Mouse (Mus musculus) liver, postnatal 0 days (tissue): Measurements from ENCODE around the gene Baz1a. TPM values are rescaled to one million over a fixed set of nuclear protein-coding genes. Genes with fewer than 3 reads are reported as not detected.

Source experiments
- ATAC-seq: fragments of 200-750 bp; cut with Nextera tagmentation; 2 replicates; pipeline ENCODE4 v1.8.0; 2017; ENCODE audit warnings: mild to moderate bottlenecking, moderate library complexity
- DNase-seq: peaks from one replicate; pipeline ENCODE4 v3.0.0-alpha.2; 2016
- H3K27ac ChIP-seq: fragments of 300-500 bp; sonication (generic); 2 replicates; pipeline ENCODE4 v1.5.1; 2014; ENCODE audit warnings: antibody characterized with exemption, moderate library complexity, mild to moderate bottlenecking, low read depth
- H3K27me3 ChIP-seq: fragments of 300-500 bp; sonication (generic); 2 replicates; pipeline ENCODE4 v1.6.1; 2014; ENCODE audit warnings: low read length, control low read depth, mixed read lengths; ENCODE audit not compliant: insufficient read depth
- H3K36me3 ChIP-seq: fragments of 300-500 bp; sonication (generic); replicated peaks from 2 replicates; pipeline ENCODE4 v1.6.1; 2014; ENCODE audit warnings: mild to moderate bottlenecking, control low read depth, low read length, moderate library complexity, mixed read lengths; ENCODE audit not compliant: insufficient read depth
- H3K4me1 ChIP-seq: fragments of 300-500 bp; sonication (generic); 2 replicates; pipeline ENCODE4 v1.6.1; 2014; ENCODE audit warnings: antibody characterized with exemption, mild to moderate bottlenecking, control low read depth; ENCODE audit not compliant: insufficient read depth
- H3K4me2 ChIP-seq: fragments of 300-500 bp; sonication (generic); 2 replicates; pipeline ENCODE4 v1.6.1; 2014; ENCODE audit warnings: low read depth, mild to moderate bottlenecking, low read length, moderate library complexity, mixed read lengths
- H3K4me3 ChIP-seq: fragments of 300-500 bp; sonication (generic); 2 replicates; pipeline ENCODE4 v1.5.1; 2014; ENCODE audit warnings: low read depth, low read length
- H3K9ac ChIP-seq: fragments of 300-500 bp; sonication (generic); replicated peaks from 2 replicates; pipeline ENCODE4 v1.6.1; 2014; ENCODE audit warnings: mild to moderate bottlenecking, moderate library complexity
- H3K9me3 ChIP-seq: fragments of 300-500 bp; sonication (generic); 2 replicates; pipeline ENCODE4 v1.6.1; 2016; ENCODE audit warnings: mild to moderate bottlenecking, control low read depth, low read length, mixed read lengths
- CTCF ChIP-seq: sonication (generic); IDR thresholded peaks from 2 replicates; pipeline ENCODE4 v1.5.1; 2016; ENCODE audit warnings: antibody characterized with exemption, low read depth
- EP300 ChIP-seq: IDR thresholded peaks from 2 replicates; pipeline ENCODE4 v1.6.1; 2016; ENCODE audit warnings: antibody characterized with exemption, low read depth, mild to moderate bottlenecking
- WGBS: fragments of 180-500 bp; shearing (Covaris S2); extraction: QIAGEN DNeasy Blood & Tissue Kit; methylation state at CpG from one replicate; pipeline ENCODE4 v1.1.7; 2014; ENCODE audit not compliant: insufficient replicate concordance; 5-methylcytosine and 5-hydroxymethylcytosine counted together
- polyA plus RNA-seq: library from polyadenylated mRNA; unstranded; fragments of >200 nt; fragmentation: Nextera tagmentation; extraction: Ambion mirVana; gene quantifications from 2 replicates; pipeline ENCODE4 v1.2.1, GENCODE M21; 2015

Gene Baz1a
- polyA plus RNA-seq, 1 experiment from 2014 or later = 18.5 TPM

DNA sequence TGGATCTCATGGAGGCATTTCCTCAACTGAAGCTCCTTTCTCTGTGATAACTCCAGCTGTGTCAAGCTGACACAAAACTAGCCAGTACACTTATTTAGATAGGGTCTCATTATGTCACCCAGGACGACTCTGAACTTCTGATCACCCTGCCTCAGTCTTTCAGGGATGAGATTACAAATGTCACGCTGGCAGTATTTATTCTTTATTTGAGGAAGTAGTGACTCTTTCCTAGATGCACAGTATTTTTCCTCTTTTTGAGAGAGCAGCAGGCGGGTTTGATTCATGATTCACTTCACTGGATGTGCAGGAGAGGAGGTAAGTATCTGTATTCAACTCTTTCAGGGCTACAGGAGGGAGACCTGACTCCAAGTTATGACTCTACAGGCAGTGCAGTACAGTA is 45.1 kb downstream of the Baz1a start:
- no peaks in the 10 kb centered on the region for H3K27me3 ChIP-seq
- H3K36me3 ChIP-seq = peaks cover 49% of the 10 kb centered on the region
- ATAC-seq = no peak
- TF ChIP-seq CTCF = no peak
- TF ChIP-seq EP300 = no peak
- H3K4me2 ChIP-seq = no peak overlapping the region
- no peak overlapping the region for H3K9ac ChIP-seq
- H3K4me1 ChIP-seq = 0 out of 2 replicates have a peak, but pooled peaks cover 3% of the 10 kb centered on the region
- H3K9me3 ChIP-seq = no peaks in the 10 kb centered on the region
- no peak for DNase-seq
- H3K4me3 ChIP-seq = no peak overlapping the region
- no peak overlapping the region for H3K27ac ChIP-seq
- WGBS = 53% methylated on average over 3 of the region's 3 CpGs

GRCm38 (mm10) chr12:54965532-54966160 is 48.5 kb downstream of the Baz1a start:
- TF ChIP-seq CTCF = no peak
- no peak for DNase-seq
- no peak overlapping the region for H3K4me2 ChIP-seq
- no peaks in the 10 kb centered on the region for H3K27me3 ChIP-seq
- no peaks in the 10 kb centered on the region for H3K9me3 ChIP-seq
- WGBS = 91% methylated on average over 4 of the region's 4 CpGs
- H3K4me1 ChIP-seq = 0 out of 2 replicates have a peak, but pooled peaks cover 5% of the 10 kb centered on the region
- no peak overlapping the region for H3K9ac ChIP-seq
- H3K36me3 ChIP-seq = peaks cover 28% of the 10 kb centered on the region
- H3K4me3 ChIP-seq = no peak overlapping the region
- ATAC-seq = no peak
- no peak overlapping the region for H3K27ac ChIP-seq

DNA sequence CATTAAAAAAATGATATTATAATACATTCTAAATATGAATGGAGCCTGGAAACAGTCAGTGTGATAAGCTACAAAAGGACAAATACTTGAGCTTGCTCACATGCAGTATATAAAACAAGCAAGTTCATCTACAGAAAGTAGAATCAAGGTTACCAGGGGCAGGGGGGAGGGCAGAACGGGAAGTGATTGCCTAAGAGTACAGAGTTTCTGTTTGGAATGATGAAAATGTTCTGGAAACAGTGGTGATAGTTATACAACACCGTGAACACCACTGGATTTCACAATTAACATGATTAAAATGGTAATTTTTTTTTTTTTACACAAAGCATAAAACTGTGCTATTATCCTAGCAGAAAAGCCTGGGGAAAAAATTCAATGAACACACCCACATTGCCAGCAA is 54.6 kb downstream of the Baz1a start:
- TF ChIP-seq CTCF (no peak), EP300 (peak; percentile 91)
- no peak overlapping the region for H3K4me2 ChIP-seq
- H3K4me1 ChIP-seq = peaks cover 16% of the 10 kb centered on the region
- no peak overlapping the region for H3K4me3 ChIP-seq
- no peaks in the 10 kb centered on the region for H3K27me3 ChIP-seq
- ATAC-seq = peak; percentile 89
- peaks cover 13% of the 10 kb centered on the region for H3K36me3 ChIP-seq
- H3K9ac ChIP-seq = no peak overlapping the region
- H3K27ac ChIP-seq = peak overlapping the region; percentile 81
- peak; percentile 63 for DNase-seq
- H3K9me3 ChIP-seq = no peaks in the 10 kb centered on the region
- WGBS = 31% methylated on average over 2 of the region's 2 CpGs

GRCm38 (mm10) chr12:54956974-54957373 is 57.2 kb downstream of the Baz1a start:
- H3K36me3 ChIP-seq = peaks cover 20% of the 10 kb centered on the region
- DNase-seq (no peak), ATAC-seq (no peak)
- H3K27me3 ChIP-seq = no peaks in the 10 kb centered on the region
- H3K9ac ChIP-seq = no peak overlapping the region
- H3K27ac ChIP-seq = no peak overlapping the region
- H3K4me2 ChIP-seq = no peak overlapping the region
- no peaks in the 10 kb centered on the region for H3K9me3 ChIP-seq
- peaks cover 16% of the 10 kb centered on the region for H3K4me1 ChIP-seq
- no peak overlapping the region for H3K4me3 ChIP-seq
- 47% methylated on average over 2 of the region's 2 CpGs for WGBS
- TF ChIP-seq EP300 = no peak
- no peak for TF ChIP-seq CTCF

DNA sequence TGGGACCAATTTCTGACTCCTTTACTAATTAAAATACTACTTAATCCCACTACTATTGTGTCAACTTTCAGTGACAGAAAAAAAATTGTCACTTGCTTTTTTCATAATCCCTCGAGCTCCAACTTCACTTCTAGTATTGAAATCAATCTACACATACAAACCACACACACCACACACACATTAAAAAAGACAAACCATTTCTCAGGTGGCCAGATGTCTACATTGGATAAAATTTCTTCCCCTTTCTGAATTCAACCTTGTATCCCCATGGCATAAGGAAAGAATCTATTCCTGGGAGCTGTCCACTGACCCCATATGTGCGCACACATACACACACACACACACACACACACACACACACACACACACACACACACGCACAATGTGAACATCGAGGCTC is 57.7 kb downstream of the Baz1a start:
- peaks cover 23% of the 10 kb centered on the region for H3K36me3 ChIP-seq
- no peak overlapping the region for H3K9ac ChIP-seq
- no peak overlapping the region for H3K4me2 ChIP-seq
- no peak overlapping the region for H3K27ac ChIP-seq
- H3K9me3 ChIP-seq = no peaks in the 10 kb centered on the region
- ATAC-seq = no peak
- WGBS = 69% methylated on average over 4 of the region's 4 CpGs
- peaks cover 14% of the 10 kb centered on the region for H3K4me1 ChIP-seq
- TF ChIP-seq EP300 (no peak), CTCF (no peak)
- DNase-seq = no peak
- H3K27me3 ChIP-seq = no peaks in the 10 kb centered on the region
- H3K4me3 ChIP-seq = no peak overlapping the region

- no peak overlapping the region for H3K27ac ChIP-seq
- 83% methylated on average over 6 of the region's 6 CpGs for WGBS
- no peak for DNase-seq
- H3K4me3 ChIP-seq = no peak overlapping the region
- H3K36me3 ChIP-seq = peaks cover 39% of the 10 kb centered on the region
- no peaks in the 10 kb centered on the region for H3K4me1 ChIP-seq
- no peak overlapping the region for H3K9ac ChIP-seq
- H3K27me3 ChIP-seq = no peaks in the 10 kb centered on the region
- H3K9me3 ChIP-seq = no peaks in the 10 kb centered on the region
- no peak for ATAC-seq
- H3K4me2 ChIP-seq = no peak overlapping the region
- TF ChIP-seq EP300 = no peak
- TF ChIP-seq CTCF = no peak
These were observed 68.0 kb downstream of the Baz1a start for GRCm38 (mm10) chr12:54946116-54946515.
